Mouse (Mus musculus) naive thymus-derived CD4-positive, alpha-beta T cell, adult 2 months (primary cell): ENCODE data around the gene Gm45837.

ENCODE experiments used
- DNase-seq: peaks from one replicate; pipeline ENCODE4 v3.0.0-alpha.2; 2011; ENCODE audit warnings: low read depth

Gm45837 gene

GRCm38 (mm10) chr7:101437876-101438275 is 27.2 kb downstream of the Gm45837 start:
- DNase-seq: no peak

GRCm38 (mm10) chr7:101443093-101443492 is 32.4 kb downstream of the Gm45837 start:
- DNase-seq: no peak

- no peak for DNase-seq
Measured at GRCm38 (mm10) chr7:101444211-101444610, 33.5 kb downstream of the Gm45837 start.

- no peak for DNase-seq
Measured at GRCm38 (mm10) chr7:101449855-101450254, 39.2 kb downstream of the Gm45837 start.

GRCm38 (mm10) chr7:101450422-101451401 is 40.0 kb downstream of the Gm45837 start:
- peak; percentile 91 for DNase-seq

- no peak for DNase-seq
Measured at GRCm38 (mm10) chr7:101452669-101453068, 42.0 kb downstream of the Gm45837 start.

- peak; percentile 10 for DNase-seq
Measured at GRCm38 (mm10) chr7:101453296-101453695, 42.6 kb downstream of the Gm45837 start.

GRCm38 (mm10) chr7:101453725-101454124 is 43.0 kb downstream of the Gm45837 start:
- DNase-seq: peak; percentile 11

GRCm38 (mm10) chr7:101454479-101454878 is 43.8 kb downstream of the Gm45837 start:
- peak; percentile 26 for DNase-seq

- no peak for DNase-seq
Measured at GRCm38 (mm10) chr7:101455141-101455540, 44.5 kb downstream of the Gm45837 start.

- DNase-seq: no peak
Measured at GRCm38 (mm10) chr7:101456318-101456717, 45.6 kb downstream of the Gm45837 start.

- no peak for DNase-seq
Measured at GRCm38 (mm10) chr7:101456789-101457188, 46.1 kb downstream of the Gm45837 start.

- no peak for DNase-seq
Measured at GRCm38 (mm10) chr7:101457283-101457682, 46.6 kb downstream of the Gm45837 start.

GRCm38 (mm10) chr7:101457801-101458200 is 47.1 kb downstream of the Gm45837 start:
- DNase-seq: peak; percentile 61

- DNase-seq: no peak
Measured at GRCm38 (mm10) chr7:101458278-101458781, 47.6 kb downstream of the Gm45837 start.

GRCm38 (mm10) chr7:101459305-101459813 is 48.7 kb downstream of the Gm45837 start:
- DNase-seq: no peak

- DNase-seq: no peak
Measured at GRCm38 (mm10) chr7:101459923-101460607, 49.4 kb downstream of the Gm45837 start.

- DNase-seq: no peak
Measured at GRCm38 (mm10) chr7:101460608-101460957, 49.9 kb downstream of the Gm45837 start.

- no peak for DNase-seq
Measured at GRCm38 (mm10) chr7:101461571-101461970, 50.9 kb downstream of the Gm45837 start.

GRCm38 (mm10) chr7:101462327-101463068 is 51.8 kb downstream of the Gm45837 start:
- DNase-seq: no peak

- DNase-seq: no peak
Measured at GRCm38 (mm10) chr7:101463665-101464271, 53.1 kb downstream of the Gm45837 start.
